In the genomic region with DNA sequence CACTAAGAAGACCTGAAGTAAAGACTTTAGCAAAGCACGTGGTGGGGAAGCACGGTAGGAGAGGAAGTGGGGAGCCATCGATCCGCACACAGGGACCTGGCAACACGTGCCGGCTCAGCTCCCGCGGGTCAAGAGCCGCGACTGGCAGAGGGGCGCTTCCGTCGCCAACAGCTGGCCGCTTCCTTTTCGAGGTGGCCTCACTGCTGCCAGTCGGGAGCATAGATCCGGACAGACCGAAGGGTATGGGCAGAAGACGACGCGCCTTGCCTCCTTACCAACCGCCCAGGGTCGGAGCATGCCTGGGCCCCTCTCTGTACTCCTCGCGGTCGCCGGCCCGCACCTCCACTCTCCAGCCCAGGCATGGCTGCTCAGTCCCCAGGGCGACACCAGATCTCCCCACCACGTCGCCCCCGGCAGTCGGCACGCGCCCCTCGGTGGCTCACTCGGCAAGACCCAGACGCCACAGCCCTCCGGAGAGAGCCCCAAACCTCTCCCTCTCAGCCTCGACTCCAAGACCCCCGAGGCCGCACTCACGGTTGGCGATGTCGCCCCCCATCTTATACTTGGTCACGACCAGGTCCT, we compare ENCODE assay signal across 8 mouse cellular contexts. TPM values are rescaled to one million over a fixed set of nuclear protein-coding genes. Genes with fewer than 3 reads are reported as not detected.
DNase-seq lines count a peak whose midpoint lies in the region; ATAC-seq lines count a peak whose summit lies in the region.

No protein-coding gene starts in this region.

- peak overlapping the region; percentile 95 for H3K9ac ChIP-seq in embryonic facial prominence, embryonic 12.5 days
- H3K9ac ChIP-seq in liver, embryonic 13.5 days: peak overlapping the region; percentile 98

- no peaks in the 10 kb centered on the region for H3K27me3 ChIP-seq in embryonic facial prominence, embryonic 12.5 days
- H3K27me3 ChIP-seq in hindbrain, embryonic 10.5 days (ENCODE audit: insufficient read depth, poor library complexity, severe bottlenecking): no peaks in the 10 kb centered on the region
- H3K27me3 ChIP-seq in liver, embryonic 13.5 days: peaks cover 8% of the 10 kb centered on the region; the same call in 1 of the 2 replicates

- ATAC-seq in embryonic facial prominence, embryonic 12.5 days (ENCODE audit: insufficient number of reproducible peaks, insufficient read depth, low FRiP score, low TSS enrichment): peak; percentile 50
- peak; percentile 13 for ATAC-seq in liver, embryonic 13.5 days (ENCODE audit: low read depth)

- H3K9me3 ChIP-seq in embryonic facial prominence, embryonic 12.5 days: no peaks in the 10 kb centered on the region
- no peaks in the 10 kb centered on the region for H3K9me3 ChIP-seq in hindbrain, embryonic 10.5 days
- no peaks in the 10 kb centered on the region for H3K9me3 ChIP-seq in liver, embryonic 13.5 days (replicated peaks)

- peak overlapping the region; percentile 94 for H3K27ac ChIP-seq in embryonic facial prominence, embryonic 12.5 days
- H3K27ac ChIP-seq in hindbrain, embryonic 10.5 days: peak overlapping the region; percentile 94
- peak overlapping the region; percentile 92 for H3K27ac ChIP-seq in liver, embryonic 13.5 days

- H3K36me3 ChIP-seq in embryonic facial prominence, embryonic 12.5 days: peaks cover 38% of the 10 kb centered on the region
- peaks cover 37% of the 10 kb centered on the region for H3K36me3 ChIP-seq in hindbrain, embryonic 10.5 days
- peaks cover 37% of the 10 kb centered on the region for H3K36me3 ChIP-seq in liver, embryonic 13.5 days

- H3K4me1 ChIP-seq in embryonic facial prominence, embryonic 12.5 days: peaks cover 16% of the 10 kb centered on the region
- H3K4me1 ChIP-seq in hindbrain, embryonic 10.5 days (replicated peaks): peaks cover 31% of the 10 kb centered on the region
- peaks cover 39% of the 10 kb centered on the region for H3K4me1 ChIP-seq in liver, embryonic 13.5 days (replicated peaks)

- H3K4me2 ChIP-seq in embryonic facial prominence, embryonic 12.5 days (replicated peaks): peak overlapping the region; percentile 90
- peak overlapping the region; percentile 97 for H3K4me2 ChIP-seq in liver, embryonic 13.5 days

- H3K4me3 ChIP-seq in embryonic facial prominence, embryonic 12.5 days: peak overlapping the region; percentile 91
- H3K4me3 ChIP-seq in hindbrain, embryonic 10.5 days: peak overlapping the region; percentile 98
- H3K4me3 ChIP-seq in liver, embryonic 13.5 days (replicated peaks): peak overlapping the region; percentile 90

- WGBS in embryonic facial prominence, embryonic 12.5 days: under 1% methylated on average over 46 of the region's 46 CpGs
- WGBS in hindbrain, embryonic 10.5 days: under 1% methylated on average over 46 of the region's 46 CpGs
- under 1% methylated on average over 46 of the region's 46 CpGs for WGBS in liver, embryonic 13.5 days (ENCODE audit: insufficient replicate concordance)

- DNase-seq in adrenal gland, postnatal 14 days: peak; percentile 69
- no peak for DNase-seq in adrenal gland, adult (ENCODE audit: inconsistent age in 2 of 2, low spot score in 1 of 2)
- peak; percentile 55 for DNase-seq in CD4-positive helper T cell, adult 2 months (ENCODE audit: low read depth, low spot score)
- DNase-seq in hindbrain, embryonic 10.5 days (ENCODE audit: low spot score): peak; percentile 61
- peak; percentile 34 for DNase-seq in liver, embryonic 13.5 days
- peak; percentile 44 for DNase-seq in naive thymus-derived CD4-positive, alpha-beta T cell, adult 2 months (ENCODE audit: low read depth)
- no peak for DNase-seq in right cerebral cortex, postnatal 25 days

RNA-seq across cellular contexts. Expression of a gene that starts 0.5 kb away (rescaled TPM):
- total RNA-seq in adrenal gland, postnatal 14 days (2021): 93.5 and 107 TPM in 2 replicates
- polyA plus RNA-seq in embryonic facial prominence, embryonic 12.5 days (2016; fragmentation: Nextera tagmentation; extraction: Ambion mirVana): 189 and 192 TPM in 2 replicates
- polyA plus RNA-seq in hindbrain, embryonic 10.5 days (2016; fragmentation: Nextera tagmentation; extraction: Ambion mirVana): 205 and 257 TPM in 2 replicates
- polyA plus RNA-seq in liver, embryonic 13.5 days (2015; fragmentation: Nextera tagmentation; extraction: Ambion mirVana): 207 and 228 TPM in 2 replicates

RNA-seq across cellular contexts. Expression of a gene that starts 16.2 kb away (rescaled TPM):
- total RNA-seq in adrenal gland, postnatal 14 days (2021): 2,356 and 2,777 TPM in 2 replicates
- 3,271 and 3,412 TPM in 2 replicates for polyA plus RNA-seq in embryonic facial prominence, embryonic 12.5 days (2016; fragmentation: Nextera tagmentation; extraction: Ambion mirVana)
- 2,868 and 3,332 TPM in 2 replicates for polyA plus RNA-seq in hindbrain, embryonic 10.5 days (2016; fragmentation: Nextera tagmentation; extraction: Ambion mirVana)
- polyA plus RNA-seq in liver, embryonic 13.5 days (2015; fragmentation: Nextera tagmentation; extraction: Ambion mirVana): 2,776 and 3,150 TPM in 2 replicates

RNA-seq across cellular contexts. Expression of a gene that starts 17.7 kb away (rescaled TPM):
- total RNA-seq in adrenal gland, postnatal 14 days (2021): 12.6 and 13.5 TPM in 2 replicates
- 18.8 and 19.4 TPM in 2 replicates for polyA plus RNA-seq in embryonic facial prominence, embryonic 12.5 days (2016; fragmentation: Nextera tagmentation; extraction: Ambion mirVana)
- 16.9 and 19.9 TPM in 2 replicates for polyA plus RNA-seq in hindbrain, embryonic 10.5 days (2016; fragmentation: Nextera tagmentation; extraction: Ambion mirVana)
- polyA plus RNA-seq in liver, embryonic 13.5 days (2015; fragmentation: Nextera tagmentation; extraction: Ambion mirVana): 6.2 and 7.1 TPM in 2 replicates

RNA-seq across cellular contexts. Expression of a gene that starts 24.2 kb away (rescaled TPM):
- total RNA-seq in adrenal gland, postnatal 14 days (2021): 4.4 and 9.1 TPM in 2 replicates
- polyA plus RNA-seq in embryonic facial prominence, embryonic 12.5 days (2016; fragmentation: Nextera tagmentation; extraction: Ambion mirVana): 20.9 TPM in 2 replicates
- polyA plus RNA-seq in hindbrain, embryonic 10.5 days (2016; fragmentation: Nextera tagmentation; extraction: Ambion mirVana): 5.0 and 13.5 TPM in 2 replicates
- 1.2 and 1.9 TPM in 2 replicates for polyA plus RNA-seq in liver, embryonic 13.5 days (2015; fragmentation: Nextera tagmentation; extraction: Ambion mirVana)

RNA-seq across cellular contexts. Expression of a gene that starts 39.6 kb away (rescaled TPM):
- total RNA-seq in adrenal gland, postnatal 14 days (2021): 28.5 and 36.9 TPM in 2 replicates
- polyA plus RNA-seq in embryonic facial prominence, embryonic 12.5 days (2016; fragmentation: Nextera tagmentation; extraction: Ambion mirVana): 29.2 and 30.7 TPM in 2 replicates
- 20.2 and 22.0 TPM in 2 replicates for polyA plus RNA-seq in hindbrain, embryonic 10.5 days (2016; fragmentation: Nextera tagmentation; extraction: Ambion mirVana)
- 9.9 and 10.6 TPM in 2 replicates for polyA plus RNA-seq in liver, embryonic 13.5 days (2015; fragmentation: Nextera tagmentation; extraction: Ambion mirVana)

Comparison
In these comparisons a context has a peak if more than half of its experiments do, and no peak if none do; other contexts are left out.
1. DNase-seq: peak in adrenal gland, postnatal 14 days (single experiment), CD4-positive helper T cell, adult 2 months (single experiment), hindbrain, embryonic 10.5 days (single experiment), liver, embryonic 13.5 days (single experiment) and naive thymus-derived CD4-positive, alpha-beta T cell, adult 2 months (single experiment); none in adrenal gland, adult (0 of 2) and right cerebral cortex, postnatal 25 days (single experiment).
2. Peak in every context shown above with its lines, with median percentiles within 50 percentile points of each other: H3K27ac ChIP-seq and H3K4me3 ChIP-seq.